Mouse (Mus musculus): ENCODE measurements around the gene Sez6l.

The Sez6l gene

GRCm38 (mm10) chr5:112498921-112499917 lies 77.8 kb downstream of the Sez6l start:
- DNase-seq (ENCODE audit: low spot score), result no peak

GRCm38 (mm10) chr5:112496753-112497369 lies 80.1 kb downstream of the Sez6l start:
- no peak for DNase-seq (ENCODE audit: low spot score)

DNA sequence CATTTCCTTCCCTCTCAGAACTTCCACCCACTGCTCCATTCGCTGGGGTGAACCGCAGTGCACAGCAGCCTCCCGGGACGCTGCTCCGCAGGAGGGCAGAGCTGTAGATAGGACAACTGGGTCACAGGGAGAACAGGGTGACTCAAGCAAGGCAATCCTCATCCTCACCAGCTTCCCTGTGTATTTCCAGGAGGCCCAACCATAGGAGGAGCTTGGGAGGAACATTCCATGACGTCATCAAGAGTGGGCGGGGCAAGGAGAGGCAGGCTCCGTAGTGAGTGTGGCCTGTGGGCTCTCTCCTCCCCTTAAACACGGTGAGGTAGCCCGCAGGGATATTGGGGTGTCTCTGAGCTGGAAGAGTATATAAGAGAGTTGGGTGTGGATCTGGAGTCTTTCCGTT lies 83.5 kb downstream of the Sez6l start:
- DNase-seq (ENCODE audit: low spot score), result no peak

DNA sequence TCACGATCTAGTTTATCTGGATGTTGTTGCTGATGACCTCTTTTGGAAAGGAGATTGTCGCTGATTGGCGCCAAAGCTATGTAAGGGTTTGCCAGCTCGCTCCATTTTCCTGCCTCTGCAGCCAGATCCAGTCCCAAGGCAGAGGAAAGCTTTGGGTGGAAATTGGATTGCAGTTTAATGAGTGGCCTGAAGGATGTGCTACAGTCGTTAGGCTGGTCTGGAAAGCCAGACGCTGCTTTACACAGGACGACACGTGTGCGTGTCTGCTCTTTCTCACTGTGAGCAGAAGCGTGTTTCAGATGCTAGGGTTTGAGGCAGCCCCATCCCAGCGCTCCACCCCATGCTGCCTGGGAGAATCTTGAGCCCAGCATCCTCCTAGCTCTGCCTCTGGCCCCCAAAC lies 85.5 kb downstream of the Sez6l start:
- no peak for DNase-seq (ENCODE audit: low spot score)

- no peak for DNase-seq (ENCODE audit: low spot score)
Observed at GRCm38 (mm10) chr5:112488101-112488776, 88.7 kb downstream of the Sez6l start.

DNA sequence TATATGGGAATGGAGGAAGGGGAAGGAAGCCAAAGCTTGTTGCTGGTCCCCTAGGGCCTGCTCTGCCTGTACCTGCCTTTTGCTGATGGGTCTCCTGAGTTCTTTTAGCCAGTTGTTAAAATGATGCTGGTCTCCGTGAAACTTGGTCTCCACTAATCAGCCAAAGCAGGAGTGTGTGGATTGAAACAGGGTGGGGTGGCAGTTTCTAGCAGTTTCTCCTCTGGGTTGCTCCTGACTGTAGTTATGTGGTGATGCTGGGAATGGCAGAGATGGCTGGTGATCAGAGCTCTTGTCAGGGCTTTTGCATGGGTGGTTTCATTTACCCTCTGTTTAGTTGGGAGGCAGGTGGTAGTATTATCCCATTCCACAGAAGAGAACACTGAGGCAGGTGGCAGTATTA lies 89.5 kb downstream of the Sez6l start:
- no peak for DNase-seq (ENCODE audit: low spot score)

- no peak for DNase-seq (ENCODE audit: low spot score)
Observed at GRCm38 (mm10) chr5:112486415-112486814, 90.6 kb downstream of the Sez6l start.

GRCm38 (mm10) chr5:112484924-112485715 lies 91.9 kb downstream of the Sez6l start:
- no peak for DNase-seq (ENCODE audit: low spot score)

DNA sequence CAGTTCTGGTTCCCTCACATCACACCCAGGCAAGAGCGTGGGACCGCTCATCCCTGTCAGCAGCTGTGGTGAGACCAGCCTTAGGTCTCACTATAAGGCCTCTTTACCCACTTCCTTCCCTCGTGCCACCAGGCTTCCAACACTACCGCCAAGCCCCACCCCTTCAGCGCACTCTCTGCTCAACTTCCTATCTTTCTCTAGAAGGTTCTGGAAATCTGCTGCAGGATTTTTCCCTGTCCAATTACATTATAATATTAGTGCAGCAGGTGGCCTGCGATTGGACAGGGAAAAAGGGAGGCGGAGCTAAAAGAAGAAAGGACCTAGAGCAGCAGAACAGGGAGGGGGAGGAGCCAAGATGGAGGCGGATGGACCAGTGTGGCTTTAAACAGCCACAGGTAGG lies 94.0 kb downstream of the Sez6l start:
- no peak for DNase-seq (ENCODE audit: low spot score)

- no peak for DNase-seq (ENCODE audit: low spot score)
Observed at GRCm38 (mm10) chr5:112482551-112482950, 94.4 kb downstream of the Sez6l start.

- DNase-seq (ENCODE audit: low spot score), result no peak
Observed at GRCm38 (mm10) chr5:112481946-112482410, 95.0 kb downstream of the Sez6l start.

DNA sequence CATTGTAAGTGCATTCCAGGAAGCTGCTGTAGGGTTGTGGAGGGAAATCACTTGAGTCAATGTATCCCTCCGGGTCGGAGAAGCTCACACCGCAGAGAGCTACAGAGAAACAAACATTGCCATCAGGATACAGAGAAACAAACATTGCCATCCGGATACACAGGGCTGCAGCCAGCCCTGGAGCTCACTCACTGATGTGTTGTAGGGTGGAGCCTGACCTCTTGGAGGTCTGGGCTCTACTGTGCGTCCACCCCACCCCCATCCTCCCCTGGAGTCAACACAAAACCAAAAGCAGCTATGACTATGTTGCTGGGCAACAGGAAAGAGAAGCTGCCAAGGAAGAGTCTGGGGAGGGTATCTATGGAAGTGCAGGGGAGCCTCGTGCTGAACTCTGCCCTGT lies 103.5 kb downstream of the Sez6l start:
- no peak for DNase-seq (ENCODE audit: low spot score)

DNA sequence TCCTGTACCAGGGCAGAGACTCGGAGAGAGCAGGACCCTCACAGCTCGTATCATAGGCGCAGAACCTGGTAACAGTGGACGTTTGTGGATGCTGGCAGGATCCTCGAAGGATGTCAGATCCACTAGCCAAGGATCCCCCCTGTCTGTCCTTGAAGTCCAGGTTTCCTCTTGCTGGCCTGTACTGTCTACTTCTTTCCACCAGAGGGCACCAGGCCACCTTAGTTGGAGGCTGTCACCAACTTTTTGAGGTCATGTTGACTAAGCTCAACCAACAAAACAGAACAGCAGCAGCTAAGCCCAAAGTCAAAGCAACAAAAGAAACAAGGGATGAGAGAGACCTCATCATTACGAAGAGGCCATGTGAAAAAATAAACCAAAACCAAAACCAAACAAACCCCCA lies 106.8 kb downstream of the Sez6l start:
- DNase-seq (ENCODE audit: low spot score), result no peak

DNA sequence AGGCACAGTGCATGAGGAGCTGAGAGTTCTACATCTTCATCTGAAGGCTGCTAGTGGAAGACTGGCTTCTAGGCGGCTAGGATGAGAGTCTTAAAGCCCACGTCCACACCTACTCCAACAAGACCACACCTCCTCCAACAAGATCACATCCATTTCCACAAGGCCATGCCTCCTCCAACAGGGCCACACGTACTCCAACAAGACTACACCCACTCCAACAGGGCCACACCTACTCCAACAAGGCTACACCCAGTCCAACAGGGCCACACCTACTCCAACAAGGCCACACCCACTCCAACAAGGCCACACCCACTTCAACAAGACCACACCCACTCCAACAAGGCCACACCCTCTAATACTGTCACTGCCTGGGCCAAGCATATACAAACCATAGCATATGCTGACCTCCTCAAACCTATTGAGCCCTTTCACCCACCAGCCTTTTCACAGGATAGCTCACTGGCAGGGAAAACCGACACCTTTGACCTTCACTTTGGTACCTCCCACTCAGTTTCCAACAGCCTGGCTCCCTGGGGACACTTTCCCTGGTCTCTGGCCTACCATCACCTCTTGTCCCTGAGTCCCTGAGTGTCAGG lies 107.9 kb downstream of the Sez6l start:
- DNase-seq (ENCODE audit: low spot score), result no peak

- DNase-seq (ENCODE audit: low spot score), result no peak
Observed at GRCm38 (mm10) chr5:112466331-112466730, 110.7 kb downstream of the Sez6l start.

GRCm38 (mm10) chr5:112459903-112460302 lies 117.1 kb downstream of the Sez6l start:
- DNase-seq (ENCODE audit: low spot score), result no peak

GRCm38 (mm10) chr5:112454966-112455555 lies 121.9 kb downstream of the Sez6l start:
- no peak for DNase-seq (ENCODE audit: low spot score)

DNA sequence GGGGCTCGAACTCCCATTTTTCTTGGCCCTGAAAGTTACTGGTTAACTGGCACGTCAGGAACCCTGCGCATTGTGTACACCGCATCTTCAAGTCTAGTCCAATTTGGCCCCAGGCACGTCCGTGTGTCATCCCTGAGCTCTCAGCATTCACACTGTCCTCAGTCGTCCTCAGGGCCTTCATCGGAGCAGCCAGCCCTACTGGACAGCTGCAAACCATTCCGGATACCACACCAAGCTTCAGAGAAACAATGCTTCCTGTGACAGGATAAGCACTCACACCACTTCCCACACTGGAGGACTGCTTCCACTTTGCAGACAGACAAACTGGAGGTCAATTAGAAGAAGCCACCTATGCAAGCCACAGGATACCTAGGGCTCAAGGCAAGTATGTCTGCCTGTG lies 123.9 kb downstream of the Sez6l start:
- no peak for DNase-seq (ENCODE audit: low spot score)

DNA sequence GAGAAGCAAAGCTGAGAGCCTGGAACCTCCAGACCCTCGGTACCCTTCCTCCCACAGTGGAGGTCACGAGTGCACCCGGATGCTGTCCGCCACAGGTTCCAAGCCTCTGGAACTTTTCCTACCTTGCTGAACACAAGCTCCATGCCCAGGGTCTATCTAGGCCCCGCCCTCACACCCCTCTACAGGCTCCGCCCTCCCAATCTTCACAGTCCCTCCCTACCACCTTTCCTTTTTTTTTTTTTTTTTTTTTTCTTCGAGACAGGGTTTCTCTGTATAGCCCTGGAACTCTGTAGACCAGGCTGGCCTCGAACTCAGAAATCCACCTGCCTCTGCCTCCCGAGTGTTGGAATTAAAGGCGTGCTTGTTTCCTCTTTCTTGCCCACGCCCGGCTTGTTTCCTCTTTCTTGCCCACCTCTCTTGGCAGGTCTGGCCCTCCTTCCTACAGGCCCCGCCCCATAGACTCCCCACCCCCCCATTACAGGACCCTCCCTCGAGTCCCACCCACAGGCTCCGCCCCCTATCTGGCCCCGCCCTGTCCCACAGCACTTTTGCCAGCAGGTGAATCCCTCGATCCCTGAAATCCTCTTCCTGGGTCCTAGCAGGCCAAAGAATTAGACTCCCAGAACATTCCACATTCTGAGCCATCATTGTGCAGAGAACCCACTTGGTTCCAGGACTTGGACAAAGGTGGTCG lies 128.1 kb downstream of the Sez6l start, which contains the start of gene Gm6588:
TSS of gene Gm6588 (plus strand) at position 680 of the 694 bp plus-strand sequence.
- DNase-seq (ENCODE audit: low spot score), result no peak

DNA sequence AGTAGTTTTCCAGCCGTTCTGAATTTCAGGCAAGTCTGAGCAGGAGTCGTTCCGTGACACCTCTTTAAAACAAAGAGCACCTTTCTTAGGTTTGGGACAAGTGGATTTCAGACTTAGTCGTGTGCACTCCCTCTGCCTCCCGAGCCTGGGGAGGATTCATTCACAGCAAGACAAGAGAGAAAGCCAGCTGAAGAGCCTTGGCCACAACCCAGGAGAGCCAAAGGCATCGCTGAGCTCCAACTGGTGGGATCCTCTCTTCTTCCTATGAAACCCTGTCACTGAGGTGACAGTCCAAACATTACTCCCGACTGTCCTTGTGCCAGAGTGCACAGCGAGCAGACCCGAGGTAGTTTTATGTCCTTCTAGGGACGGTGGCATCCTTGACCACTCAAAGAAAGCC lies 138.4 kb downstream of the Sez6l start:
- no peak for DNase-seq (ENCODE audit: low spot score)
